Mouse (Mus musculus) skeletal muscle tissue, adult 2 months (tissue): ENCODE results near the gene Psmd11.

Experiments
- DNase-seq: peaks from one replicate; pipeline ENCODE4 v3.0.0-alpha.2; 2012; ENCODE audit warnings: low read depth, low spot score

Psmd11 gene

DNA sequence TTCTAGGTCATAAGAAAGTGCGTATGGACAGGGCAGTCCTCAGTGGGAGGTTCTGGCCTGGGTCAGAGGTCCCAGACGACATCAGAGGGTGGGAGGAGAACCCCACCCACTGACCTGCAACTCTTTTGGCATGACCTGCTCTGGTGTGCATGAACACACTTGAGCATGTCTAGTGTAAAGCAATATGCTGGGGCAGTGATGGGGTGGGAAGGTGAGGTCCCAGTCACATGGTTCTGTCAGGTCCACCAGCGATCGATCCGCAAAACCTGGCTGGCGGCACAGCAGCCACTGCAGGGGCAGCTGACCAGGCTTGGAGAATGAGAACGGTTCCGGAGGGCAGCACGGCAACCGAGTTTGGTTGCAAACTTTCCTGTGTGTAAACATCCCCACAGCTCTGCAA lies 53.9 kb downstream of the Psmd11 start:
- no peak for DNase-seq

DNA sequence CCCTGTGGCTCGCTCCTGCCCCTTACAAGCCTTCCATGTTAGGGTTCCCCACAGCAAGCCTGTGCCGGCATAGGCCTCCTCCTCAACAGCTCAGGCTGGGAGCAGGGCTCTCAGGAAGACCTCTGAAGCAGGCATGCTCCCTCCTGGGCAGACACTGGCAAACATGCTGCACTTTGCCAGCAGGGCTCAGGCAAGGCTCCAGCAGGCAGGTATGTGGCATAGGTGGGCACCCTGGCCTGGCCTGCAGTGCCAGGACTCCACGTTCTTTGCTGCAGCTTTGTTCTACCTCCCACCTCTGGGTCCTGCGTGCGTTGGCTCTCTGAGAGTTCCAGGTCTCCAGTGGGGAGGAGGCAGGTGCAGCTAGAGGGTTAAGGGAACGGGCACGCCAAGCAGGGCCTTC lies 54.5 kb downstream of the Psmd11 start:
- DNase-seq = no peak

DNA sequence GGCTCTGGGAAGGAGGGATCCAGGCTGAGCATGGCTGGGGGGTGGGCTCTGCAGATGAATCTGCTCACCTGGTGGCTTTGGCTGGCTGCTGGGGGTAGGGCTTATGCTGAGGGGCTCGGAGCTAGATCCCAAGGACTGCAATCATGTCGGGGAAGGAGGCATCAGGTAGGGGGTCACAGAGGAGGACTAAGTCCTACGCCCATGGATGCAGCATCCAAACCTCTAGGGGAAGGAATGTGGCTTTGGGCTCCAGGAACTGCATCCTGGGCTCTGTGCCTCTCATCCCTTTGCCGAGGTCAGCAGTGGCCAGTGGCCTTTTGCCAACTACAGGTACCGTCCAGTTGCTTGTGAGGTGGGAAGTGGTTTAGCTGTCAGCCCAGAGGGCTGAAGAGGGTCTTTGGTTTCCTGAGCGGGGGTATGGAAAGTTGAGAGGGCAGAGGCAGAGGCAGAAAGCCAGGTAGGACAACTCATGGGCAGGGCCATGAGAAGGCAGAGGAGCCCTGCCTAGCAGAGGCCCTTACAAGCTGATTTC lies 55.2 kb downstream of the Psmd11 start:
- no peak for DNase-seq

DNA sequence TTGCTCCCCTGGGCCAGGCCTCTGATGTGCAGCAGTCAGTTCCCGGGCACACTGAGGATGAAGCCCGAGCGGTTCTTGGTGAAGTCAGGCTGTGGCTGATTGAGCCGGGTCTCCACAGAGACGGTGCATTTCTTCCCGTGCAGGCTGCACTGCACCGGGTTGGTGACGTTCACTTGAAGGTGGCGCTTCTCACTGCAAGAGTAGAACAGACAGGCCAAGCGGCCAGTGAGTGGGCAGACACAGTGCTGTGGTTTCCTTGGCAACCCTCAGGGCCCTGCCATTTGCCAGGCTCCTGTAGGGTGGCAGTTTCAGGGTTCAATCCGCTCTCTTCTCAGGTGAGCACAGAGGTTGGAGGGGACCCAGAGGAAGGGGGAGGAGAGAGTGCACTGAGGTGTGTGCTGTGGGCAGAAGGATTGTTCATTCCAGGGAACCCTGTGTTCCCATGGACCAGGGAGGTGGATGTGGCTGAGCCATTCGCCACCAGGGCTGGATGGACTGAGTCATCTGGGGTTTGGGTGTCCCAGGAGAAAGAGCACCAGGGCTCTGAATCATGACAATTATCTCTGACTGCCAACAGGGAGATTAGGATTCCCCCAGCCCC lies 55.9 kb downstream of the Psmd11 start:
- DNase-seq = no peak

DNA sequence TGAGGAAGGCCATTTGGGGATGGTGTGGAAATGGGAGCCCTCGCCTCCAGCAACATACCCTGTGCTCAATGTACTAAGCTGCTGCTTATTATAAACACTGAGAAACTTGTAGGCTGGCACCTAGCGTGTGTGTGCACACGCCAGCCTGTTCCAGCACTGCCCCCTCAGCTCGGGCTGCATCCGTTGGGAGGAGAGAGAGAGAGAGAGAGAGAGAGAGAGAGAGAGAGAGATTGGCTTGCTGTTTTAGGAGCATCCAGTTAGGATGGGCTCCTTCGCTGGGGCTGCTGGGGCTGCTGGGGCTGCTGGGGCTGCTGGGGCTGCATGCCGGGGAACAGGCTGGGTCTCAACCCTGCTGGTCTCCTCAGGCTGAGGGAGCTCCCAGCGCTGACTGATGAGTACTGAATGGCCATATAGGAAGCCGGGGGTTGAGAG lies 56.7 kb downstream of the Psmd11 start:
- no peak for DNase-seq

DNA sequence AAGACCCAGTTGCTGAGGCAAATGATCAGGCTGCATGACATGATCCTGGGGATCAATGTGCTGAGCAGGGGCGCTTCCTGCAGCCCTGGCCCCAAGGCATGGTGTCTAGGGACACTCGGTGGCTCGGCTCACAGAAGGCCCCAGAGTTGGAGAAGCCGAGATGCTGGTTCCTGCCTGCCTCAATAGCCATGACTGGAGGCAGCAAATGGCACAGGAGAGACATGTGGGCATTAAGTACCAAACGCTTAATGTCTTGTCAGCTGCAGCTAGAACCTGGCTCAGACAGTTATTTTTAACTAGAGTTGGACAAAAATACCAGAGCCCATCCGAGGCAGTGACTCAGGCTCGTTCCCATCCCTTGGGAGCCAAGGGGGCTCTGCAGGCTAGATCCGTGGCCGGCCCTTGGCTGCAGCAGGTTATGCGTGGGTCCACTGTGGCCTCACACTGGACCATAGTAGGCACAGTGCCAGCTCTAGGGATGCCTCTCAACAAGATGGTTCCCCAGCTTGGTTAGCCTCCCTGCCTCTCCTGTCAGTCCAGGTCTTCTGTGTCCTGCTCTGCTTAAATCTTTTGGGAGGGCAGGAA lies 57.3 kb downstream of the Psmd11 start:
- no peak for DNase-seq

DNA sequence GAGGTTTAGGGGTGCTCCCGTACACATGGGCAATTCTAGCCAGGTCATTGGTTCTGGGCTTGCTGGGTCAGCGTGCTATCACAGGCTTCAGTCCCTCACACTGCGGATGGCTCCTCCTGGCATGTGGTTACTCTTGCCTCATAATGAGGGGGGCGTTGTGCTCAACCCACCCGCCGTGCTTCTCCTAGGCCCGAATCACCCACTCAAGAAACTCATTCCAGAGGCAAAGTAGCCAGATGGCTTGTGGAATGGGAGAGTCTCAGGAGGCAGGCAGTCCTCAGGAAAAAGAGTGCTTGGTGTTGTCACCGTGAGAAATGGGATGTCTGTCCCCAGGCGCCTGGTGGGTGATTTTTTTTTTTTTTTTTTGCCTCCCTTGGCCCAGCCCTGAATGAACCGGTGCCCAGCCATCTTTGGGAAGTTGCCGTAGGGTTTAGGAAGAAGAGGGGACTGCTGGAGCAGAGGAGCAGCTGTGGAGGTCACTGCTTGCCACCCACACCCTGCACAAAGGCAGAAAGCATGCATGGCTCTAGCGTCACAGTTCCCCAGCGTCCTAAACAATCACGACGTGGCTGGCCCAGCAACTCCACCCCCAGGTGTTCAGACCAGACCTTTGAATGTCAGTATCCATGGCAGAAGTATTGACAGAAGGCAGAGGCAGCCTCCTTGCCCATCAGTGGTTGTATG lies 59.6 kb downstream of the Psmd11 start:
- DNase-seq = no peak

DNA sequence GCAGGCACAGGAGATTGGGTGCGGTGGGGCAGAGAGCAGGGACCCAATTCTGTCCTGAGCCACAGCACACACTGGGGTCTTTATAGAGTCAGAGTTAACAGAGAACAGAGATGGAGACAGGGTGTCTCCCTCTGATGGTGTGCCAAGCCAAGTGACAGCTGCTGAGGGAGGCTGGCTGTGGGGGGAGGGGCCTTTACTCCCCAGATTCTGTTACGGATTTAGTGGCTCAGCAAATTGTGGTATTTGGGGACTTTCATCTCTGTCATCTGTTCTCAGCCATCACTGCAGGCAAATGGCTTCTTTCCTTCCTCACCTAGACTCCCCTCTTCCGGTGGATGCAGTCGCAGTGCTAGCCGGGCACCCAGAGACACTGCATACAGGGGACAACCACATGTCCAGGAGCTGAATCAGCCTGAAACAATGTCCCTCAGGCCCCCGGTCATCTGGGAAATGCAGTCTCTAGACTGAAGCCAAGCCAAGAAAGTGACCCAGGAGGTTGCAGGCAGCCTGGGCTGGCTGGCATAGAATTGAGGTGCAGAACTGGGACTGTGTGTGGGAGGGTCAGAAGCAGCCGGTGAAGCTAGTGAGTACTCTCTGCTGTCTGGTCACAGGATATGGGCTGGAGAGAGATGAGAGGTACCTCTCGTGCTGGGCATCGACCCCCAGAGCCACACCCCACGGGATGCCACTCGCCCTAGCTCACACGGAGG lies 60.9 kb downstream of the Psmd11 start:
- no peak for DNase-seq

DNA sequence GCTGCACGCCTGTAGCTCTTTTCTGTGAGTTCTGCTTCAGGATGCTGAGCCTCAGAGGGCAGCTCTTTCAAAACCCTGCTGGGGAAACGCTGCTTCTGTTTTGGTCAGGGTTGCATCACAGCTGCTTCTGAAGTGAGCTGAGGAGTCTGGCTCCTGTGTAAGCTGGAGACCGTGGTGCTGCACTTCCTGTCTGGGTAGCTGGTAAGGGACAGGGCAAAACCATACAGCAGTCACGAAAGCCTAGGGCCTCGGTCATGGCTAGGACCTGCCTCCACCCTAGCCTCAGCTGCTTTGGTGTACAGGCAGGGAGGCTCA lies 61.4 kb downstream of the Psmd11 start:
- DNase-seq = no peak

DNA sequence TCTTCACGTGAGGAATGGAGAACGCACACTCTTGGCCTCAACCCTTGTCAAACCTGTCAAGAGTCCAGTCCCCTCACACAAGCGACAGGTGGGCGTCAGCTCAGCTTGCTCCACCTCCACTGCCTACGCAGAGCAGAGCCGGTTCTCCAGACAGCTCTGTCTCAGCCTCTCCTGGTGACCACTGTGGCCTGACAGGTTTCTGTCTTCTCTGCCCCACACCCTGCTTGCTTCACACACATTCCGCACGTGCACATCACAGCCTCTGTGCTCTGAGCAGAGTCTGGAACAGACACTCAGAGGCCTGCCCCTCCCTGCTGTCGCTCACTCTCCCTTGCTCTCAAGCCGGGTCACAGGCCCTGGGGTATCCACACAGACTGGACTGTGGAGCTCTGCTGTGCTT lies 62.4 kb downstream of the Psmd11 start:
- DNase-seq = no peak

DNA sequence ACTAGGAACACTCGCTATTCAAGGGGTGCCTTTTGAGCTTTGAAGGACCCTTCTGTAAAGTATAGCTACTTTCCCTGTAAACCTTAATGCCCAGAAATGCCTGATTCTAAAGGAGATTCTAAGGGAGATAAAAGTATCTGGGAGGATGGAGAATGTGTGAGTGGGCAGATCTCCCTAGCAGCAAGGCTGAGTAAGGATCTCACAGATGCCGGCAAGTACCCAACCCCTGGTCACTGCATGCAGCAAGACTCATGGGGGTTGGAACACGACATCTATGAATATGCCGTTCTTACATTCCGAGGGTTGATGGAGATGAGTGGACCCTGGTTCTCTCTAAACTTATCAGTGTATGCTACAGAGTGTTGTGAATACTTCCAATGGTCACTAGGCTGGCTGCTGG lies 64.8 kb downstream of the Psmd11 start:
- DNase-seq = no peak

DNA sequence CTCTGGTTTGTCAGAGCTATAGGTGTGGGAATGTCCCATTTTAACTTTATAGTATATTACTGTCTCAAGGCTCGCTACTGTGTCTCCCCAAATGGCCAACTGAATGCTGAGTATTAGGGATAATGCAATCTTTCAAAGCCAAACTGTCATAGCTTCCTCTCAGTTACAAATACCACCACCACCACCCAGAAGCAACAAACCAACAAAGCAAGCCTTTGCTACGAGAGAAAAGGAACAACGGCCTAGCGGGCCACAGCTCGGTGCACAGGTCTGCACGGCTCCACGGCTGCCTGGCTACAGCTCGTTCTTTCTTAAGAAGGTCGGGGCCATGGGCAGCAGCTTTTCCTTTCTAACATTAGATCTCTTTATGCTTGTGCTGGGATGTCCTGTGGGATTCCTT lies 66.4 kb downstream of the Psmd11 start:
- no peak for DNase-seq

DNA sequence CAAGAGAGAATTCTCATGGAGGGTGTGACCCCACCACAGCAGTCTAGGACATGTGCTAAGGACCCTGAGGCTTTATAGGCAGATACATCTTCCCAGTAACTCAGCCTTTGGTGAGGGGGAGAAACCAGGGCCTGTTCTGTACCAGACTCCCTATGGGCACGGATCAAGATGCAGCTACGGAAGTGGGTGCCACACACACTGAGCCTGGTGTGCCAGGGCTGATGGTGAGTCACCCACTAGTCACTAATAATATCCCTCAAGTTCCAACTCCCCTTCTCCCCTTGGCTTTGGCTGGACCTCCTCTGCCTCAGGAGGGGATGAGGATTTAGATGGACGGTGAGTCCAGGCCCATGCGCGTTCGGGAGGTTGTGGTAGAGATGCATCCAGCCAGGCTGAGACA lies 67.6 kb downstream of the Psmd11 start:
- no peak for DNase-seq

DNA sequence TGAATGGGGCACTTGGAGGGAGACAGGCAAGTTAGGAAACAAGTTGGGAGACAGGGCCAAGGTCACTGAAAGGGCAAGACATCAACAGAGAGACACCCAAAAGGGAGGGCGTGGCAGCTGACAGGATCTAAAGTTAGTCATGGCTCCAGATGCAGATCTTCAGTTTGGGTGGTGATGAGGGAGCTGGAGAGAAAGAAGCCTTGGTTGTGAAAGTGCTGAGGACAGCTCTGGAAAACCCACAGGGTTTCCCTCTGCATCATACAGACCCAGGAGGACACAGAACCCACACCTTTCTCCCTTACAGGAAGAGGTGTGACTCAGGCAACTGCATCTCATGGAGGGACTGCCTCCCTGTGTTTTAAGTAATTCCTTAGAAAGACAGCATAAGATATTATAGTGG lies 68.2 kb downstream of the Psmd11 start:
- no peak for DNase-seq

DNA sequence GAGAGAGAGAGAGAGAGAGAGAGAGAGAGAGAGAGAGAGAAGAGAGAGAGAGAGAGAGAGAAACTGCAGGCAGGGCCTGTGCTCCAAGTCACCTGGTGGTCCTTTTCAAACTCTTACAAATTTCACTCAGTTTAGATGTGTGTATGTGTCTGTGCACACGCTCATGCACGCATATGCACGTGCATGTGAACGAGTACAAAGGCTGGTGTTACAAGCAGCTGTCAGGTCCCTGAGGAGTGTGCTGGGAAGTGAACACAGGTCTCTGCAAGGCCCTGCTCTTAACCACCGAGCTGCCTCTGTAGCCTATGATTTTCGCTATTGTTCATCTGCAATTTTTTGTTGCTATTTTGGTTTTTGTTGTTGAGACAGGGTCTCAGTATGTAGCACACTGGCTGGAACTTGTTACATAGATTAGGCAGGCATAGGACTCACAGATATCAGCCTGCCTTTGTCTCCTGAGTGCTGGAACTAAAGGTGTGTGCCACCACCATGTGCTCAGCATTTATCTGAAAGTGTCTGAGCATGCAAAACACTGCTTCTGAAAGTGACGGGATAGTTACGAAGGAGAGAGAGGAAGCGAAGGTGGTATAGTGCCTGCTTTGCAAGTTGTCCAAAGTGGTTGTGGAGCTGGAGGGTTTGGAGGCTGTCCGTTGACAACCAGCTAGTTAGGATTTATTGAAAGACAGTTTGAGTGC lies 69.0 kb downstream of the Psmd11 start:
- no peak for DNase-seq

DNA sequence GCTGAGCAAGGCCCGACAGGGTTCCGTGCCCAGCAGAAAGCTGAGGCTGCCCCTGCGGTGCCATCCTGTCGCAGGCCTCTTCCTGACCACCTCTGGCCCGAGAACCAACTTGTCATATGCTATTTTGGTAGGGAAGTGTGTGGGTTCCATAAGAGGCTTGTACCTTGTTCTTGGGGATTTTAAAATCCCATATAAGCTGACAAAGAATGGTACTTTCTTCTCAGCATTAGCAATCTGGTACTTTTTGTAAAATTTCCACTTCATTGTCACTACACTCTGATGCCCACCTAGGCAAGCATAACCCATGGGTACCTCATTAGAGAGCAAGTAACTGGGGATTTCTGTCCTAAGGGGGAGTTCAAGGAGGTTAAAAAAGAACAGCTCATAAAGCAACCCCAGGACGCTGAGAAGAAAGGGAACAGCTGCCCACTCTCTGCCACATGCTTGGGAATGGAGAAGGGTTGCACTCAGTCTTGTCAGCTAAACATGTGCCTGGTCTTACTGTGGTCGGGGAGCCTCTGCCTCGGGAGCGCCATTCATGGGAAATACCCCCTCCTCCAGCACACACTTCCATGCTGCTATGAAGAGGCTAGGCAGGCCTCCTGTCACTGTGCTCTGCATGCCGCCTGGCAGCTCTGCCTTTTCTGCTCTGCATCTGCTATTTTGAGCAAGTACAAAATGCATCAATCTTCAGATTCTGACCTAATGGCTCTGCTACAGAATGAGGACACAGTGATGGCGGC lies 70.1 kb downstream of the Psmd11 start:
- DNase-seq = no peak

DNA sequence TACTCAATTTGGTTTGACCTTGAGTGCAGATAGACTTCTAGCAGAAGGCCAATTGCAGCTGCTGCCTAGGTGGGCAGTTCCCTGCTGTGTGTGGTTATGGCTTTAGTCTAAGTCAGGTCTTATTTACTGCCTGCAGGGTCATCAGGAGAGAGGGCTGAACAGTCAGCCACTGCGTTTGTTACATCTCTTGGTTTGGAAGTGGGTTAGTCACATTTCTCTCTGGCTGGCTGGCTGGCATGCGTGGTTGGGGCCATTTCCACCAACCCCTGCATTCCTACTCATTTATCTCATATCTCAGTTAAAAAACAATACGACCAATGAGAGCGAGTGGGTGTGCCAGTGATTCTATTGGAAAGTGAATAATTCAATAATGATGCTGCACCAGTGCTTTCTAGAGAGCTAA lies 71.1 kb downstream of the Psmd11 start:
- DNase-seq = no peak

DNA sequence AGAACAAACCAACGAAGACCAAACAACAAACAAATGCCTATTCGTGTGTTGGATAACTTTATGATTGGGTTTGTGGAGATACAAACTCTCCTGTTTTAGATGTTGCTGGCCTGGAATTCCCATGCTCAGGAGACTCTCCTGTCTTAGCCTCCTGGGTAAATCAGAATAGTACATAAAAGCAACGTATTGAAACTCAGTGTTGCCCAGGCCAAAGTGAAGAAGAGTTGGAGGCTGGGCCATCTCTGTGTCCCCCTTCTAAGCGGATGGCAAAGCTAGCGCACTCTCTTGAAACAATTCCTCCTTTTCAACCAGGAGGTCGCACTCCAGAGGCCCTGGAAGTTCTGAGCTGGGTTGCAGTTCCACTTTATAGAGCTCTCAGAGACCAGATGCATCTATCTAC lies 74.9 kb downstream of the Psmd11 start:
- no peak for DNase-seq

DNA sequence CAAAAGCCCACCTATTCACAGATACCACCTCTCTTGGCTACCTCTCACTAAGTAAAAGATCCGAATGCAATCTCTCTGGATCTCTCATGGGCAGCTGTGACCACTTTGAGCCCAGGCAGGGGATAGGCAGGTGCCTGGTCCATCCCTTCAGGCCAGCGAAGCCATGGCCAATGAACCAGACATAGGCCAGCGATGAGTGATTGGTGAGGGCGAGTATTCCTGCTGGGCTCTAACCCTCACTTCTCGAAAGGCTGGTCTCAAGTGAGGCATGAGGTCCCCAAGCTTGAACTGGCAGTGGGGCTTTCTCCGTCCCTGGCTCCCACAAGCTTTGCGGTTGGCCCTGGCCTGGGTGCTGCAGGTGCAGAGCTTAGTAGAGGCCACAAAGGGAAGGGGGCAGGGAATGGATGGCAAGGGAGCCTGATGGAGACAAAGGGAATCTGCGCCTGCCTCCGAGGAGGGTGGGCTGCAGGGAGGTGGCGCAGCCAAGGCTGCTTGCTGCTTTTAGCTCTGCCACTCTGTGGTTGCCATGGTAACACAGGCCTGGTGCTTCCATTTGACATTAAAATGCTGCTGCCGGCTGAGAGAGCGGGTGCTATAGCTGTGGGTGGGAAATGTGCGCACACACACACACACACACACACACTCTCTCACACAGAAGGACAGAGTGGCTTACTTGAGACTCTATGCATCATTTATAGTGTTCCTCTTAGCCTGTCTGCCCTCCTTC lies 75.5 kb downstream of the Psmd11 start:
- DNase-seq = no peak

DNA sequence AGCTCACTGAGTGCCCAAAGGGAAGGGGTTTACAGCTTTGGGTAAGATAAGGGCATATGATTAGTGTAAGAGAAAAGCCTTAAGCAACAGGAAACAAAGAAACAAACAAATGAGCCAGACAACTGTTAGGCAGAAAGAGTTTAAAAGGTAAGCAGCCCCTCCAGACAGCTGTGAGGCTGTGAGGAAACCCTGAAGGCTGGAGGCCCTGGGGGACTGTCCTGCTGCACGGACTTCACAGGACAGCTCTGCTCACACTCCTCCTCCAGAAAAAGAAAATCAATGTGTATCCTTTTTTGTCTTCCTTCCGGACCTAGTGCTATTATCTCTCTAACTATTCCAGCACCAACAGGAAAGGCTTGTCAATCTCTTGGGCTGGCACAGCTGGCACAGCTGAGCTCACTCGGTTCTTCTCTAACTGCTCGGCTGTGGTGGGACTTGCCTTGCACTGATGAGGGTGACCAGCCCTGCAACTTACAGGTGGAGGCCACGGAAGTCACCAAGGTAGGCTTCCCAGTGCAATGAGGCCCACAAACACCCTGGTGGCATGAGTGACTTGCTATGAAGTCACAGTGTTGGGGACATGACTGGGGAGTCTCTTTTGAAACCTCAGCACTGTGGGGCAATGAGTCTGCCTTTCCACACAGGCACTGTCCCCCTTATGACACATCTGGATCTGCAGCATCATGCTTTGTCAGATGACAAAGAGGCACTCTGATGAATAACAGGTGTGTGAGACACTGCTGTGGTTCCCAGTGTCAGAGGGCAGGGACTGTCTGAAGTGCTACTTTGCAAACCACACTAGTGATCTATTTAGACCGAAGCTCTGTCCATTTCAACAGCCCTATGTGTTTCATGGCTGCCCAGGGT lies 76.3 kb downstream of the Psmd11 start:
- DNase-seq = no peak
